Mouse (Mus musculus) testis, postnatal 14 days (tissue): Measurements from ENCODE around the gene Mfsd13b.
A peak's percentile ranks its signal among the peaks of the same experiment; 100 is the strongest.
"Not testable (repeated sequence)": the region's sequence is repeated elsewhere in the genome, so short reads cannot be mapped to it uniquely, and the experiment has no call there.

Experiments used
- DNase-seq: peaks from one replicate; pipeline ENCODE4 v3.0.0; 2021; ENCODE audit warnings: low spot score

Gene Mfsd13b

GRCm38 (mm10) chr7:120991191-120991590 is 8.9 kb downstream of the Mfsd13b start:
- no peak for DNase-seq

GRCm38 (mm10) chr7:120999021-120999530 is 16.8 kb downstream of the Mfsd13b start:
- no peak for DNase-seq

- no peak for DNase-seq
Observed at GRCm38 (mm10) chr7:121000065-121000822, 17.9 kb downstream of the Mfsd13b start.

- DNase-seq, result no peak
Observed at GRCm38 (mm10) chr7:121001879-121002278, 19.6 kb downstream of the Mfsd13b start.

GRCm38 (mm10) chr7:121002407-121002928 is 20.2 kb downstream of the Mfsd13b start:
- no peak for DNase-seq

- no peak for DNase-seq
Observed at GRCm38 (mm10) chr7:121003793-121004418, 21.6 kb downstream of the Mfsd13b start.

- DNase-seq, result no peak
Observed at GRCm38 (mm10) chr7:121011794-121012689, 29.7 kb downstream of the Mfsd13b start.

DNA sequence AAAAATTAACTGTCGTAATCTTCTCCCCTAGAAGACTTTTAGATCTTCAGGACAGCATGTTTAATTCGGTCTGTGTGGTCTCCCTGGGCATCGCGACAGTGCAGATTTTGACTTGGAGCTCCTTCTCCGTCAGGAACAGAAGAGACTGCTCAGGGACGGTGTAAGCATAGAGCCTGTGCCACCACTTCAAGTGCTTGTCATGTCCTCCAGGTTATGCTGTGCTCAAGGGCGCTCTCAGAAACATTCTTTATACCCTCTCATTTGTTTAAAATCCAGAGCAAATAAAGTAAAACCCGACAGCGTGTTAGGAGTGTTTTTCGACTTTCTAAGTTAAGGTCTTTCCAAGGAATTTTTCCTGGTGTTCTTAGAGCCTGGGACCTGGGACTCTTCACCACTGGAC is 32.2 kb downstream of the Mfsd13b start:
- DNase-seq, result no peak

DNA sequence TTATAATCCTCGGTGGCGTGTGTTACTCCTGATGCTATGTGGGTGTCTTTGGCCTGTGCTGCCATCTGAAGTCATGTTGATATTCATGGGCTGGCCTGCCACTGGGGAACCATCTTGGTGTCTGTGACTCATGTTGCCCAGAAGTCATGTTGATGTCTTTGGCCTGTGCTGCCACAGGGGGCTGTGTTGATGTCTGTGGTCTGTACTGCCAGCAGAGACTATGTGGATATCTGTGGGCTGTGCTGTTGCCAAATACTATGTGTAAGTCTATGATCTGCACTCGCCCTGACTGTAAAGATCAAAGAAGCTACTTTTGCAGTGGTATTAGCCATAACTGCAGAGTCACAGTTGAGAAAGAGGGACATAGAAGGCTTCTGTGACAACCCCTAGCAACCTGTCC is 36.5 kb downstream of the Mfsd13b start:
- no peak for DNase-seq

- no peak for DNase-seq
Observed at GRCm38 (mm10) chr7:121020277-121020676, 38.0 kb downstream of the Mfsd13b start.

DNA sequence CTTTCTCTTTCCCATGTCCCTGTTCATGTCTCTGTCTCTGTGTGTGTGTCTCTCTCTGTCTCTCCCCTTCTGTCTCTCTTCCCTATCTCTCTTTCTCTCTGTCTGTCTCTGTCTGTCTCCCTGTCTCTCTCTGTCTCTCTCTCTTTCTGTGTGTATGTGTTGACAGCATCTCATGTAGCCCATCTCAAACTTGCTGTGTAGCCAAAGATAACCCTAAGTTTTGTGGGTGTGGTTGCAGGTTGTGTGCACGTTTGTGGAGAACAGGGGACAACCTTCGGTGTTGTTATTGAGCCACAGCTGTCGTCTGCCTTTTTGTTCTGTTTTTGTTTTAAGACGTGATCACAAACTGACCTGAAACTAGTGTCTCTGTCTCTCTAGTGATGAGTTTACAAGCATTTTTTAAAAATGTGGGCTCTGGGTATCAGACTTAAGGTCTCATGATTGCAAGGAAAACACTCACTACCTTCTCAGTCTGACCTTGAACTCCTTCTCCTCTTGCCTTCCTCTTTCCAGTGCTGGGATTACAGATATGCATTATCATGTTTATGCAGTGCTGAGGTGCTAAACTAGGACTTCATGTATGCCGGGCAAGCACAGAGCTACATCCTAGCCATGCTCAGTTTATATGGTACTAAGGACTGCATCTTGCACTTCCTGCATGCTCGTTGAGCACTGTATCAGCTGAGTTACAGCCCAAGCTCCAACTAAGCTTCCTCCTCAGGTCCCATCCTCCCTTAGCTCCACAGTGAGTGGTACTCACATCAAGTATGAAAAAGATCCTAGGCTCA is 43.1 kb downstream of the Mfsd13b start:
- no peak for DNase-seq

- no peak for DNase-seq
Observed at GRCm38 (mm10) chr7:121026300-121026699, 44.0 kb downstream of the Mfsd13b start.

DNA sequence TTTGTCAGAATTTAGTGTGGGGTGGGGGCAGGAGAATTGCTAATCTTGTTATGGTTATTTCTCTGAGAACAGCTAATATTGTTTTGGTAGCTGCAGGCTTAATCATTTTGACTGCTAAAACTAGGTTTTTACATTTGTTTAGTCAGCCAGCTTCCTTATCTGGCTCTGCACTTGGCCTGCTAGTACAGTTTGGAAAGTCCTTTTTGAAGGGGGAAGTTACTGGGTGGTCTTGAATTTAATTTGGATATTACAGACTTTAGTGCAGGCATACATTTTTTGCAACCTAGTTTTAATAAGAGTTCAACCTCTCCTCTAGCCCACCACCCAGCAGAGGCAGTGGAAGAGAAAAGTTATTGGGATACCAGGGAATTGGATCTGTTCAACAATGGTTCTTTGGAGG is 47.6 kb downstream of the Mfsd13b start:
- not testable (repeated sequence) for DNase-seq

GRCm38 (mm10) chr7:121033856-121034652 is 51.7 kb downstream of the Mfsd13b start, which contains the start of gene Mettl9:
Mettl9 (plus strand) TSS chr7:121034445.
- peak; percentile 96 for DNase-seq

DNA sequence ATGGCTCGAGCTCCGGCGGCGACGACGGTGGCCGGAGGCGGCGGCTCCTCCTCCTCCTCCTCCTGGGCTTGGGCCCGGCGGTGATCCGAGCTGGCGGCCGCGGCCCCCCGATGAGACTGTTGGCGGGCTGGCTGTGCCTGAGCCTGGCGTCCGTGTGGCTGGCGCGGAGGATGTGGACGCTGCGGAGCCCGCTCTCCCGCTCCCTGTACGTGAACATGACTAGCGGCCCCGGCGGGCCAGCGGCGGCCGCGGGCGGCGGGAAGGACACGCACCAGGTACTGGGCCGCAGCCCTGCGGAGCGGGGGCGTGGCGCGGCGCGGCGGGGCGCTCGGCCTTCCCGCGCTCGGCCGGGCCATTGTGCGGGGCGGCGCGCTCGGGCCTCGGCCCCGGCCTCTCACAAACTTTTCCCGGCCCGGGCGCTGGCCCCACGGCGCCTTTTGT is 52.4 kb downstream of the Mfsd13b start:
- peak; percentile 75 for DNase-seq

- DNase-seq, result peak; percentile 29
Observed at GRCm38 (mm10) chr7:121035161-121035721, 52.9 kb downstream of the Mfsd13b start.

DNA sequence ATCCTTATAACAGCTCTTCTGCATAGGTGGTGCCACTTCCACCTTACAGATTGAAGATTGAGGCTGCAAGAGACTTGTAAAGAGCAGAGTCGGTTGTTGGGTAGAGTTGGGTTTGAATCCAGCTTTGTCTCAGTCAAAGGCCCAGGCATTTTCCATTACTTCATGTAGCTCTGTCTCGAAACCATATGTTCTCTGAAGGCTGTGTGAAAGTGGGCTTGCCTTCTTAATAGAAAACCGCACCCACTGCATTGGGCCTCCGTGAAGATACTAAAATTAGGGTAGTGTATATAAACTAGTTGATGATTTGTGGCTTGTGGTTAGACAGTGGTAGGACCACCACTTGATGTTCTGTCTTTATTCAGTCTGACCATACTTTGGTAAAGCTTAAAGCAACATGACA is 58.3 kb downstream of the Mfsd13b start:
- DNase-seq, result no peak

DNA sequence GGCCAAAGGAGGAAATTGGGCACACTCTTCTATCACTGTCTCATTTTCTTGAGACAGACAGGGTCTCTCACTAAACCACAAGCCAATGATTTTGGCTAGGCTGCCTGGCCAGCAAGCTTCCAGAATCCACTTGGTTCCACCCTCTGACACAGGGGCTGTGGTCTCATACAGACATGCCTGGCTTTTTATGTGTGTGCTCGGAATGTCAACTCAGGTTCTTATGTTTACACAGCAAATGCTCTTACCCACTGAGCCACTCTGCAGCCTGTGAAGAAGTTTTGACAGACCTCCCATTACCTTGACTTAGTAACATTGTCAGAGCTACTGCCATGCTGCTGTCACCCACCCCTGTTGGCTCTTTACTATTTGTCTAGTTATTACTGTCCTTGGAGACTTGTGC is 59.7 kb downstream of the Mfsd13b start:
- no peak for DNase-seq

- DNase-seq, result no peak
Observed at GRCm38 (mm10) chr7:121043004-121043403, 60.7 kb downstream of the Mfsd13b start.

GRCm38 (mm10) chr7:121043510-121043909 is 61.2 kb downstream of the Mfsd13b start:
- no peak for DNase-seq
